15 mouse cellular contexts compared by ENCODE assay signal in the genomic region with DNA sequence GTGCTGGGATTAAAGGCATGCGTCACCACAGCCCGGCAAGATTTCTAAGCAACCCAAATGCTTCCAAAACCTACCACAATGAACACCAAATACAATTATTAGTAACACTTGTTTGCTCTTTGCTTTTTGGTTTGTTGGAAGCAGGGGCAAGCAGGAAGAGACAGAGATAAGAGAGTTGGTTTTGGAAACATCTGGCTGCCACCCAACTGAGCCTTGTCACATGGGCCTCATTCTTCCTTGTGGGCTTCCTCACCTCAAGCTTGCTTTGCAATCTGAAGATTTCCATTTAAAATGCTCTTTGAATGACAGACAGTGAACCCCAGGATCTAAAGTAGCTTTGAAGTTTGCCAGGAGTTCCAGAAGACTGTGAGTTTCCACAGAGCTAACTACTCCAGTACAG.
"Had no signal": no experiment of that assay in that cellular context is flagged by ENCODE, and none has a peak within 500 bp of the region (broad histone marks: within the 10 kb centered on the region; RNA-seq: fewer than 3 reads in every experiment).

No protein-coding gene starts in this region.

- DNase-seq: lung, adult 18-20 months; lung, embryonic 14.5 days; lung, postnatal 10 days; lung, postnatal 4 days; right cerebral cortex, postnatal 25 days; right cerebral cortex, postnatal 4 days; spleen, adult 18-20 months; thymus, adult 18-20 months; thymus, postnatal 14 days; thymus, postnatal 36 days had no signal

- H3K9me3 ChIP-seq: megakaryocyte, embryonic 14.5 days; midbrain, embryonic 13.5 days; midbrain, embryonic 15.5 days; neural tube, embryonic 12.5 days had no signal

- H3K27me3 ChIP-seq: midbrain, embryonic 15.5 days; neural tube, embryonic 12.5 days had no signal

- H3K36me3 ChIP-seq: midbrain, embryonic 13.5 days; midbrain, embryonic 15.5 days; neural tube, embryonic 12.5 days had no signal

- H3K9ac ChIP-seq: liver, embryonic 14.5 days; lung, embryonic 14.5 days; midbrain, embryonic 13.5 days; midbrain, embryonic 15.5 days; neural tube, embryonic 12.5 days had no signal

- H3K4me1 ChIP-seq: neural tube, embryonic 12.5 days had no signal

- H3K4me3 ChIP-seq: megakaryocyte, embryonic 14.5 days; midbrain, embryonic 13.5 days; midbrain, embryonic 15.5 days; neural tube, embryonic 12.5 days had no signal

- H3K27ac ChIP-seq: liver, embryonic 14.5 days; midbrain, embryonic 13.5 days; midbrain, embryonic 15.5 days; neural tube, embryonic 12.5 days had no signal

- ATAC-seq: midbrain, embryonic 13.5 days; midbrain, embryonic 15.5 days had no signal
